Mouse (Mus musculus) adrenal gland, postnatal 0 days (tissue): ENCODE data around the gene Synj2bp. TPM values are rescaled to one million over a fixed set of nuclear protein-coding genes. Genes with fewer than 3 reads are reported as not detected.

Experiments used
- polyA plus RNA-seq: library from polyadenylated mRNA; unstranded; fragments of >200 nt; fragmentation: Nextera tagmentation; extraction: Ambion mirVana; gene quantifications from 2 replicates; pipeline ENCODE4 v1.2.1, GENCODE M21; 2015

Gene Synj2bp
- polyA plus RNA-seq: 20.6 and 25.2 TPM in 2 replicates

GRCm38 (mm10) chr12:81532316-81533028, at the start of gene Synj2bp, which contains the start of gene Gm20498:
TSS of gene Synj2bp (minus strand) at chr12:81532911.
TSS of gene Gm20498 (minus strand) at chr12:81532905.

GRCm38 (mm10) chr12:81568374-81568773, 35.7 kb upstream of the Synj2bp start, which contains the start of gene Adam21:
TSS of gene Adam21 (minus strand) at chr12:81568474.

GRCm38 (mm10) chr12:81484727-81485191, 48.0 kb downstream of the Synj2bp start, which contains the start of gene Cox16:
TSS of gene Cox16 (minus strand) at chr12:81485127.

Other genes starting within 250 kb of the Synj2bp start
- 0.87 and 1.5 TPM in 2 replicates for gene Slc8a3, start 199.7 kb downstream of the Synj2bp start, polyA plus RNA-seq
- gene Gm4787, start 153.4 kb downstream of the Synj2bp start, polyA plus RNA-seq: 0.25 and 0.44 TPM in 2 replicates
- gene Adam4, start 111.0 kb downstream of the Synj2bp start, polyA plus RNA-seq: 0.37 and 0.49 TPM in 2 replicates
- gene Cox16, start 47.8 kb downstream of the Synj2bp start, polyA plus RNA-seq: 338 and 533 TPM in 2 replicates
- gene Gm20498, start within 50 bp of the Synj2bp start, polyA plus RNA-seq: 32.5 and 37.2 TPM in 2 replicates
- 0.12 and 0.58 TPM in 2 replicates for gene Adam21, start 35.6 kb upstream of the Synj2bp start, polyA plus RNA-seq
- gene Med6, start 62.1 kb upstream of the Synj2bp start, polyA plus RNA-seq: 69.3 and 96.5 TPM in 2 replicates
- gene Ttc9, start 98.3 kb upstream of the Synj2bp start, polyA plus RNA-seq: 2.2 and 5.2 TPM in 2 replicates
- 0.76 and 1.7 TPM in 2 replicates for gene Map3k9, start 248.3 kb upstream of the Synj2bp start, polyA plus RNA-seq